Mouse (Mus musculus) midbrain, embryonic 12.5 days (tissue): Measurements from ENCODE around the gene 1700019N19Rik. TPM values are rescaled to one million over a fixed set of nuclear protein-coding genes. Genes with fewer than 3 reads are reported as not detected.

ENCODE experiments used
- ATAC-seq: fragments of 200-750 bp; cut with Nextera tagmentation; 2 replicates; pipeline ENCODE4 v1.8.0; 2017; ENCODE audit warnings: low read depth, moderate TSS enrichment, moderate library complexity; ENCODE audit not compliant: low FRiP score
- H3K27ac ChIP-seq: fragments of 300-500 bp; sonication (generic); replicated peaks from 2 replicates; pipeline ENCODE4 v1.5.1; 2016; ENCODE audit warnings: mild to moderate bottlenecking
- H3K27me3 ChIP-seq: fragments of 300-500 bp; sonication (generic); 2 replicates; pipeline ENCODE4 v1.6.1; 2016; ENCODE audit warnings: mild to moderate bottlenecking
- H3K36me3 ChIP-seq: fragments of 300-500 bp; sonication (generic); 2 replicates; pipeline ENCODE4 v1.6.1; 2016
- H3K4me1 ChIP-seq: fragments of 300-500 bp; sonication (generic); 2 replicates; pipeline ENCODE4 v1.6.1; 2016
- H3K4me2 ChIP-seq: fragments of 300-500 bp; sonication (generic); replicated peaks from 2 replicates; pipeline ENCODE4 v1.6.1; 2016; ENCODE audit warnings: mild to moderate bottlenecking, moderate library complexity
- H3K4me3 ChIP-seq: fragments of 300-500 bp; sonication (generic); 2 replicates; pipeline ENCODE4 v1.5.1; 2016; ENCODE audit warnings: mild to moderate bottlenecking
- H3K9ac ChIP-seq: fragments of 300-500 bp; sonication (generic); replicated peaks from 2 replicates; pipeline ENCODE4 v1.6.1; 2016; ENCODE audit warnings: mild to moderate bottlenecking, moderate library complexity
- H3K9me3 ChIP-seq: fragments of 300-500 bp; sonication (generic); 2 replicates; pipeline ENCODE4 v1.6.1; 2016; ENCODE audit warnings: mild to moderate bottlenecking
- WGBS: fragments of 180-500 bp; shearing (Covaris S2); methylation state at CpG from one replicate; pipeline ENCODE4 v1.1.7; 2016; 5-methylcytosine and 5-hydroxymethylcytosine counted together
- polyA plus RNA-seq: library from polyadenylated mRNA; unstranded; fragments of >200 nt; fragmentation: Nextera tagmentation; extraction: Ambion mirVana; gene quantifications from 2 replicates; pipeline ENCODE4 v1.2.1, GENCODE M21; 2016

1700019N19Rik gene
- polyA plus RNA-seq, 1 experiment from 2014 or later = not detected

GRCm38 (mm10) chr19:58747498-58748000, 46.7 kb downstream of the 1700019N19Rik start:
- H3K4me3 ChIP-seq = no peak overlapping the region
- no peaks in the 10 kb centered on the region for H3K36me3 ChIP-seq
- ATAC-seq = no peak
- WGBS = 93% methylated on average over 9 of the region's 9 CpGs
- no peaks in the 10 kb centered on the region for H3K9me3 ChIP-seq
- H3K27me3 ChIP-seq = no peaks in the 10 kb centered on the region
- H3K27ac ChIP-seq = no peak overlapping the region
- no peak overlapping the region for H3K4me2 ChIP-seq
- H3K9ac ChIP-seq = no peak overlapping the region
- H3K4me1 ChIP-seq = no peaks in the 10 kb centered on the region

- 81% methylated on average over 4 of the region's 4 CpGs for WGBS
- ATAC-seq = no peak
Observed at GRCm38 (mm10) chr19:58743736-58744135, 50.5 kb downstream of the 1700019N19Rik start.

GRCm38 (mm10) chr19:58742711-58743110, 51.5 kb downstream of the 1700019N19Rik start:
- Histone ChIP-seq H3K27ac (no peak overlapping the region), H3K9me3 (no peaks in the 10 kb centered on the region), H3K4me2 (no peak overlapping the region), H3K4me1 (no peaks in the 10 kb centered on the region), H3K36me3 (no peaks in the 10 kb centered on the region), H3K4me3 (no peak overlapping the region), H3K9ac (no peak overlapping the region), H3K27me3 (no peaks in the 10 kb centered on the region)
- 90% methylated on average over 4 of the region's 4 CpGs for WGBS
- ATAC-seq = no peak

More at GRCm38 (mm10) chr19:58743736-58744135, 50.5 kb downstream of the 1700019N19Rik start:
- Histone ChIP-seq H3K9ac (no peak overlapping the region), H3K4me3 (no peak overlapping the region), H3K4me1 (no peaks in the 10 kb centered on the region), H3K27me3 (no peaks in the 10 kb centered on the region), H3K4me2 (no peak overlapping the region), H3K27ac (no peak overlapping the region), H3K9me3 (no peaks in the 10 kb centered on the region), H3K36me3 (no peaks in the 10 kb centered on the region)

GRCm38 (mm10) chr19:58741036-58741435, 53.2 kb downstream of the 1700019N19Rik start:
- no peak for ATAC-seq
- no peaks in the 10 kb centered on the region for H3K36me3 ChIP-seq
- no peak overlapping the region for H3K27ac ChIP-seq
- no peak overlapping the region for H3K4me3 ChIP-seq
- H3K4me1 ChIP-seq = no peaks in the 10 kb centered on the region
- WGBS = 73% methylated on average over 6 of the region's 6 CpGs
- H3K4me2 ChIP-seq = no peak overlapping the region
- H3K27me3 ChIP-seq = no peaks in the 10 kb centered on the region
- H3K9me3 ChIP-seq = no peaks in the 10 kb centered on the region
- no peak overlapping the region for H3K9ac ChIP-seq

- 86% methylated on average over 4 of the region's 4 CpGs for WGBS
- Histone ChIP-seq H3K4me3 (no peak overlapping the region), H3K36me3 (no peaks in the 10 kb centered on the region), H3K27me3 (no peaks in the 10 kb centered on the region), H3K9ac (no peak overlapping the region), H3K4me2 (no peak overlapping the region), H3K4me1 (no peaks in the 10 kb centered on the region), H3K27ac (no peak overlapping the region), H3K9me3 (no peaks in the 10 kb centered on the region)
- ATAC-seq = no peak
Observed at GRCm38 (mm10) chr19:58738111-58738510, 56.1 kb downstream of the 1700019N19Rik start.

Other genes starting within 250 kb of the 1700019N19Rik start
- not detected in 2 replicates for gene Pnlip, start 142.0 kb downstream of the 1700019N19Rik start, polyA plus RNA-seq
- 0.19 TPM in 1 of 2 replicates, not detected in the other for gene Pnliprp1, start 65.6 kb downstream of the 1700019N19Rik start, polyA plus RNA-seq
- not detected in 2 replicates for gene Pnliprp2, start 34.7 kb downstream of the 1700019N19Rik start, polyA plus RNA-seq
- 0.37 and 0.81 TPM in 2 replicates for gene Eno4, start 149.0 kb upstream of the 1700019N19Rik start, polyA plus RNA-seq
- 27.9 and 28.0 TPM in 2 replicates for gene Hspa12a, start 149.2 kb upstream of the 1700019N19Rik start, polyA plus RNA-seq